Mouse (Mus musculus) brown adipose tissue, adult 24 weeks (tissue): Measurements from ENCODE around the gene Gm9507. TPM values are rescaled to one million over a fixed set of nuclear protein-coding genes. Genes with fewer than 3 reads are reported as not detected.
"Not testable (repeated sequence)": the region's sequence is repeated elsewhere in the genome, so short reads cannot be mapped to it uniquely, and the experiment has no call there.

Source experiments
- H3K27ac ChIP-seq: fragments of 200-500 bp; replicated peaks from 2 replicates; pipeline ENCODE4 v1.5.1; 2012; ENCODE audit warnings: low read depth, mild to moderate bottlenecking, low read length
- H3K4me1 ChIP-seq: fragments of 200-500 bp; 2 replicates; pipeline ENCODE4 v1.6.1; 2012; ENCODE audit warnings: low read length, mixed read lengths; ENCODE audit not compliant: control insufficient read depth, insufficient read depth, insufficient read length
- H3K4me3 ChIP-seq: fragments of 200-500 bp; 2 replicates; pipeline ENCODE4 v1.5.1; 2012; ENCODE audit warnings: low read depth, mild to moderate bottlenecking, low read length, moderate library complexity; ENCODE audit not compliant: insufficient read depth
- polyA plus RNA-seq: library from polyadenylated mRNA; stranded (reverse); fragments of >200 nt; gene quantifications from 2 replicates; pipeline ENCODE4 v1.2.4, GENCODE M21; 2012; ENCODE audit not compliant: missing spikeins, insufficient read depth, insufficient read length

Gene Gm9507
- polyA plus RNA-seq: not detected in 2 replicates

DNA sequence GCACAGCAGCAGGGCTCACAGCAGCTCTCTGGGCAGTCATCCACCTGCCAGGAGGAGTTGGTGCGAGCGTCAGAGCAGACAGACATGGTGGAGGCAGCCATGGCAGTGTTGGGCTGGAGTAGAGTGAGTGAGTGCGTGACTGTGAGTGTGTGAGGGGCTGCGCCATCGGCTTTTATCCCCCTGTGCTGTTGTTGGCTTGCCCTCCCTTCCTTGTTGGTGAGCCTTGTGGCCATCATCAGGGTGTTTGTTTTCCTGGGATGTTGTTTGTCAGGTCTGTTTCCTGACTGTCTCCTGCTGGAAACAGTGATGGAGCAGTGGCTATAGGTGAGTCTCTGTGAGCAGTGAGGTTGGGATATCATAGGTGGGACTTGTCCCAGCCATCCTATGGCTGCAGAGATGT, at the start of gene Gm9507:
Gm9507 (minus strand) TSS at position 101 of the 400 bp plus-strand sequence.
- Histone ChIP-seq H3K4me3 (no peak within 1 kb of the TSS), H3K4me1 (no peaks in the 10 kb centered on the region), H3K27ac (no peak within 1 kb of the TSS)

GRCm38 (mm10) chr10:77852559-77852958, 40.9 kb upstream of the Gm9507 start, which contains the start of gene Gm10318:
Gene Gm10318, plus strand, starts transcription at chr10:77852859.
- Histone ChIP-seq H3K27ac (no peak within 1 kb of the TSS), H3K4me1 (no peaks in the 10 kb centered on the region), H3K4me3 (no peak within 1 kb of the TSS)

DNA sequence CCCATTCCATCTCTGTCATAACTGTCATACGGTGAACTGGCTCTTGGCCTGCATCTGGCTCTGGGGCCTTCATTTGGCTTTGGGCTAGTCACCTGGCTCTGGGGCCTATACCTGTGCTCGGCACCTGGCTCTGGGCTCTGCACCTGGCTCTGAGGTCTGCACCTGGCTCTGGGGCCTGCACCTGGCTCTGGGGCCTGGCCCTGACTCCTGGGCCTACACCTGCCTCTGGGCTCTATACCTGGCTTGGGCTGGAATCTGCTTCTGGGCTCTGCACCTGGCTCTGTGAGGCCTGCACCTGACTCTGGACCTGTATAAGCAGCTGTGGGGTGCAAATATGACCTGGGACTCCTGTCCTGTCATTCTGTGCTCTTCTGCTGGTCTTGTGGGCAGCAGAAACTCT, 35.9 kb upstream of the Gm9507 start:
- Histone ChIP-seq H3K27ac (no peak overlapping the region), H3K4me3 (no peak overlapping the region), H3K4me1 (no peaks in the 10 kb centered on the region)

GRCm38 (mm10) chr10:77846961-77847360, 35.3 kb upstream of the Gm9507 start:
- no peak overlapping the region for H3K27ac ChIP-seq
- H3K4me1 ChIP-seq: no peaks in the 10 kb centered on the region
- H3K4me3 ChIP-seq: no peak overlapping the region

DNA sequence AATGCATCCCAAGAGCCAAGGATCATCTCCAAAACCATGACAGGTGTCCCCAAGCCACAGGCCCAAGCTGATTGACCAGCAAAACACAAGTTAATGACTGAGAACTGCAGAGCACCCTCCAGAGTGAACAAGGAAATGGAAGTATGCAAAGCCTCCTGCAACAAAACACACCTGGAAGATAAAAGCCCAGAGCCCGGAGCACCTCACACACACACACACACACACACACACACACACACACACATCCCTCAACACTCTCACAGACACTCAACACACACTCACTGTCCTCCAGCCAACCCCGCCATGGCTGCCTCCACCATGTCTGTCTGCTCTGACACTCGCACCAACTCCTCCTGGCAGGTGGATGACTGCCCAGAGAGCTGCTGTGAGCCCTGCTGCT, 34.9 kb upstream of the Gm9507 start, which contains the start of gene Gm36176:
Gm36176 (plus strand) TSS at position 301 of the 400 bp plus-strand sequence.
- H3K4me3 ChIP-seq: no peak within 1 kb of the TSS

GRCm38 (mm10) chr10:77839006-77839405, 27.4 kb upstream of the Gm9507 start:
- Histone ChIP-seq H3K27ac (no peak overlapping the region), H3K4me3 (no peak overlapping the region), H3K4me1 (no peaks in the 10 kb centered on the region)

More for the DNA sequence above, 34.9 kb upstream of the Gm9507 start, which contains the start of gene Gm36176:
- H3K27ac ChIP-seq: no peak within 1 kb of the TSS
- H3K4me1 ChIP-seq: no peaks in the 10 kb centered on the region

DNA sequence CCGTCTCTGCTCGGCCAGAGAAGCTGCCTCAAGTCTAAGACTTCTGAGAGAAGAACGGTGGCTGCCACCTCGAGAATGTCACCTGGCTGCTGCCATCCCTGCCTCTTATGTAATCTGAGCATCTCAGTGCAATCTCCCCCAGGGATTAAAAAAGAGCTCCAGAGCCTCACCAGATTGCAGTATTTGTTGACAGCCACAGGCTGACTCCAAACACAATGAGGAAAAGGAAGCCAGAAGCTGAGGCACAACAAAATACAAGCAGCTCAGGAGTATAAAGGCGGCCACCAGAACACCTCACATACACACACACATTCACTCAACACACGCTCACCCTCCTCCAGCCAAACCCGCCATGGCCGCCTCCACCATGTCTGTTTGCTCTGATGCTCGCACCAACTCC, 24.0 kb upstream of the Gm9507 start, which contains the start of gene Krtap10-10:
Krtap10-10 (plus strand) TSS at position 301 of the 400 bp plus-strand sequence.
- Histone ChIP-seq H3K27ac (no peak within 1 kb of the TSS), H3K4me3 (no peak within 1 kb of the TSS), H3K4me1 (no peaks in the 10 kb centered on the region)

DNA sequence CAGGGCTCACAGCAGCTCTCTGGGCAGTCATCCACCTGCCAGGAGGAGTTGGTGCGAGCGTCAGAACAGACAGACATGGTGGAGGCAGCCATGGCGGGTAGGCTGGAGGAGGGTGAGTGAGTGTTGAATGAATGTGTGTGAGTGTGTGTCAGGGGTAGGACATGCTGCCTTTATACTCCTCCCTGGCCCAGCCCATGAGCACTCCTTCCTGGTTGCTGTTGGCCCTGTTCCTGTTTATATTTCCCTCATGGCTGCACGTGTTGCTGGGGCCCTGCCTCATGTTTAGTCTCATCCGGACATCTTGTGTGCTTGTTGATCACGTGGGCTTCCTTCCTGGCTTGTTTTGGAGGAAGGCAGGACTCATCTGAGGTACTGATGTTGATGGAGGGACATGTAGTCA, 15.3 kb upstream of the Gm9507 start, which contains the start of gene Krtap10-4:
Krtap10-4 (minus strand) TSS at position 145 of the 400 bp plus-strand sequence.
- no peak within 1 kb of the TSS for H3K27ac ChIP-seq
- no peaks in the 10 kb centered on the region for H3K4me1 ChIP-seq
- H3K4me3 ChIP-seq: no peak within 1 kb of the TSS

- no peak overlapping the region for H3K4me3 ChIP-seq
- no peak overlapping the region for H3K27ac ChIP-seq
- no peaks in the 10 kb centered on the region for H3K4me1 ChIP-seq
Measured at GRCm38 (mm10) chr10:77819203-77819602, 7.6 kb upstream of the Gm9507 start.

DNA sequence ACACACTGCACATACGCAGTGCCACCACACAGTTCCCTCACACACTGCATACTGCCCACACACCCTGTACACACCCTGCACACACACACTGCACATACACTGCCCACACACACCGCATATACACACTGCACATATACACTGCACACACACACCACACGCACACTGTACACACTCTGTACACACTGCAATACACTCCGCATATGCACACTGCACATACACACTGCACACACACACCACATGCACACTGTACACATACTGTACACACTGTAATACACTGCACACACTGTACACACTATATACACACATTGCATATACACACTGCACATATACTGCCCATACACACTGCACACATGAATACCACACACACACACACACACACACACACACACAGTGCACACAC, 6.9 kb upstream of the Gm9507 start:
- Histone ChIP-seq H3K4me1 (no peaks in the 10 kb centered on the region), H3K27ac (no peak overlapping the region), H3K4me3 (no peak overlapping the region)

- Histone ChIP-seq H3K4me3 (no peak overlapping the region), H3K4me1 (no peaks in the 10 kb centered on the region)
Measured at GRCm38 (mm10) chr10:77815514-77815913, 3.9 kb upstream of the Gm9507 start.

DNA sequence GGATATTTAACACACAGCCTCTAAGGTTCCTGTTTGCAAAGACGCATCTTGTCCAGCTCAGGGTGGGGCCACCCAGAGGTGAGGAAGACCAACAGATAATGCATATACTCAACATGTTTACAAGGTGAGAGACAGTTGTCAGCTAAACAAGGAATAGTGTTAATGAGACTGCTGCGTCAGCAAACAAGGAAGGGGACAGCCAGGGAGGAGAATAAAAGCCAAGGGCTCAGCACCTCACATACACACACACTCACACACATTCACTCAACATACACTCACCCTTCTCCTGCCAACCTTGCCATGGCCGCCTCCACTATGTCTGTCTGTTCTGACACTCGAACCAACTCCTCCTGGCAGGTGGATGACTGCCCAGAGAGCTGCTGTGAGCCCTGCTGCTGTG, 2.7 kb upstream of the Gm9507 start, which contains the start of gene Gm2696:
Gm2696 (plus strand) TSS at position 301 of the 400 bp plus-strand sequence.
- Histone ChIP-seq H3K27ac (no peak within 1 kb of the TSS), H3K4me3 (no peak within 1 kb of the TSS), H3K4me1 (no peaks in the 10 kb centered on the region)

More at GRCm38 (mm10) chr10:77815514-77815913, 3.9 kb upstream of the Gm9507 start:
- no peak overlapping the region for H3K27ac ChIP-seq

GRCm38 (mm10) chr10:77804095-77804494, 7.5 kb downstream of the Gm9507 start:
- no peak overlapping the region for H3K27ac ChIP-seq

DNA sequence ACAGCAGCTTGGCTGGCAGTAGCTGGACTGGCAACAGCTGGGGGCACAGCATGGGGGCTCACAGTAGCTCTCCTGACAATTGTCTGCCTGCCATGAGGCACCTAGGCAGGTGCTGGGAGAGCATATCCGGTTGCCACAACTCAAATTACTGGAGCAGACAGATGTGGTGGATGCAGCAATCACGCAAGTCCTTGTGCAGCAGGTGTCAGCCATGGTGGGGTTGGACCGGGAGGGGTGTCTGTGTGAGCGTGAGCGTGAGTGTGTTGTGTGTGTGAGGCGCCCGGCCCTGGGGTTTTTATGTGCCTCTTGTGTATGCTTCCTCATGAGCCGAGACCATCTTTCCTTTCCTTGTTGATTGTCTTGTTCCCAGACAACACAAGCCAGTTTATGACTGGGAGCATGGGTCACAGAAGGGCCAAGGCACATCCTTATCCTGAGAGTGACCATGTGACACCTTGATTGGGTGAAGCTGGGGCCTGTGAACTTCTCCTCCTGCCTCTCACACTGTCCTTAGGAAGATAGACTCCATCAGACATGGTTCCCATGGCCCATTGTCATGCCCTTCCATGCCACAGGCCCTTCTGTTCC, 12.6 kb downstream of the Gm9507 start, which contains the start of gene Gm19668:
Gm19668 (minus strand) TSS at position 213 of the 588 bp plus-strand sequence.
- no peak within 1 kb of the TSS for H3K4me3 ChIP-seq
- H3K4me1 ChIP-seq: no peaks in the 10 kb centered on the region
- no peak within 1 kb of the TSS for H3K27ac ChIP-seq

More at GRCm38 (mm10) chr10:77804095-77804494, 7.5 kb downstream of the Gm9507 start:
- H3K4me1 ChIP-seq: no peaks in the 10 kb centered on the region
- no peak overlapping the region for H3K4me3 ChIP-seq

DNA sequence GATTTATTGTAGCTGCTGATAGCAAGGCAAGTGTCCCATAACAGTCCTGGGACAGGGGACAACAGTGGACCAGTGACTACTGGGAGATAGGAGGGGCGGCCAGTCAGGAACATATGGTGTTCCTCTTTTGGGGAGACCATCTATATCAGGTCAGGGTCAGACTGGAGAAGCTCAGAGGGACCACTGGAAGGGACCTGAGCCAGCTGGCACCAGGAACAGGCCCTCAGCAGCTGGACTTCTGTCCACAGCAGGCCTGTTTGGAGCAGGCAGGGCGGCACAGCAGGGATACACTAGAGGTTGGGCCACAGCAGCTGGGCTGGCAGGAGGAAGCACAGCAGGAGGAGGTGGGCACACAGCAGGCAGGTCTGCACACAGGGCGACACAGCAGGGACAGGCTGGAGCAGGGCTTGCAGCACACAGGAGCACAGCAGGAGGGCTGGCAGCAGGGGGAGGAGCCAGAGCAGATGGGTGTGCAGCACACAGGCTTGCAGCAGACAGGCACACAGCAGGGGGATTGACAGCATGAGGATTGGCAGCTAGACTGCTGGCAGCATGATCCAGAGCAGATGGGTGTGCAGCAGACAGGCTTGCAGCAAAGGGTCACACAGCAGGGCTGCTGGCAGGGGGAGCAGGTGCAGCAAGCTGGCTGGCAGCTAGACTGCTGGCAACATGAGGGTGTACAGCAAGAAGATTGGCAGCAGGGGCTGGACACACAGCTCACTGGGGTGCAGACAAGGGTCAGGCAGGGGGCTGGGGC, 13.3 kb downstream of the Gm9507 start:
- H3K27ac ChIP-seq, H3K4me3 ChIP-seq, H3K4me1 ChIP-seq: not testable (repeated sequence)
